Mouse (Mus musculus): ENCODE measurements around the gene Flna. TPM values are rescaled to one million over a fixed set of nuclear protein-coding genes. Genes with fewer than 3 reads are reported as not detected.

The Flna gene
- polyA plus RNA-seq, 1 experiment from 2014 or later, result 196 TPM

Other genes with a start within 250 kb of the Flna start
- 27.4 and 31.6 TPM in 2 replicates for gene Irak1, start 225.9 kb downstream of the Flna start, polyA plus RNA-seq (2014; fragmentation: Nextera tagmentation; extraction: Ambion mirVana)
- not detected in 2 replicates for gene Opn1mw, start 122.4 kb downstream of the Flna start, polyA plus RNA-seq (2014; fragmentation: Nextera tagmentation; extraction: Ambion mirVana)
- gene Mecp2, start 114.5 kb downstream of the Flna start, polyA plus RNA-seq (2014; fragmentation: Nextera tagmentation; extraction: Ambion mirVana), result 14.4 and 15.8 TPM in 2 replicates
- not detected in 2 replicates for gene Tex28, start 82.0 kb downstream of the Flna start, polyA plus RNA-seq (2014; fragmentation: Nextera tagmentation; extraction: Ambion mirVana)
- gene Tktl1, start 72.6 kb downstream of the Flna start, polyA plus RNA-seq (2014; fragmentation: Nextera tagmentation; extraction: Ambion mirVana), result 0.20 TPM in 1 of 2 replicates, not detected in the other
- 22.6 and 27.4 TPM in 2 replicates for gene Emd, start 4.9 kb upstream of the Flna start, polyA plus RNA-seq (2014; fragmentation: Nextera tagmentation; extraction: Ambion mirVana)
- 724 and 770 TPM in 2 replicates for gene Rpl10, start 21.0 kb upstream of the Flna start, polyA plus RNA-seq (2014; fragmentation: Nextera tagmentation; extraction: Ambion mirVana)
- gene Taz, start 32.1 kb upstream of the Flna start, polyA plus RNA-seq (2014; fragmentation: Nextera tagmentation; extraction: Ambion mirVana), result 57.0 and 58.3 TPM in 2 replicates
- 4.5 TPM in 2 replicates for gene Dnase1l1, start 32.5 kb upstream of the Flna start, polyA plus RNA-seq (2014; fragmentation: Nextera tagmentation; extraction: Ambion mirVana)
- gene Atp6ap1, start 47.3 kb upstream of the Flna start, polyA plus RNA-seq (2014; fragmentation: Nextera tagmentation; extraction: Ambion mirVana), result 91.7 and 121 TPM in 2 replicates
- 490 and 535 TPM in 2 replicates for gene Gdi1, start 55.2 kb upstream of the Flna start, polyA plus RNA-seq (2014; fragmentation: Nextera tagmentation; extraction: Ambion mirVana)
- gene Fam50a, start 63.2 kb upstream of the Flna start, polyA plus RNA-seq (2014; fragmentation: Nextera tagmentation; extraction: Ambion mirVana), result 60.6 and 67.3 TPM in 2 replicates
- 19.2 and 22.3 TPM in 2 replicates for gene Plxna3, start 79.2 kb upstream of the Flna start, polyA plus RNA-seq (2014; fragmentation: Nextera tagmentation; extraction: Ambion mirVana)
- 103 and 105 TPM in 2 replicates for gene Lage3, start 103.8 kb upstream of the Flna start, polyA plus RNA-seq (2014; fragmentation: Nextera tagmentation; extraction: Ambion mirVana)
- 68.6 and 69.9 TPM in 2 replicates for gene Ubl4a, start 123.4 kb upstream of the Flna start, polyA plus RNA-seq (2014; fragmentation: Nextera tagmentation; extraction: Ambion mirVana)
- 7.4 and 7.7 TPM in 2 replicates for gene Slc10a3, start 123.5 kb upstream of the Flna start, polyA plus RNA-seq (2014; fragmentation: Nextera tagmentation; extraction: Ambion mirVana)
- 26.9 and 29.0 TPM in 2 replicates for gene Fam3a, start 143.5 kb upstream of the Flna start, polyA plus RNA-seq (2014; fragmentation: Nextera tagmentation; extraction: Ambion mirVana)
- 21.7 and 25.4 TPM in 2 replicates for gene Ikbkg, start 143.5 kb upstream of the Flna start, polyA plus RNA-seq (2014; fragmentation: Nextera tagmentation; extraction: Ambion mirVana)
- gene G6pdx, start 179.4 kb upstream of the Flna start, polyA plus RNA-seq (2014; fragmentation: Nextera tagmentation; extraction: Ambion mirVana), result 54.9 and 56.5 TPM in 2 replicates
- not detected in 2 replicates for gene Gm6880, start 231.6 kb upstream of the Flna start, polyA plus RNA-seq (2014; fragmentation: Nextera tagmentation; extraction: Ambion mirVana)